Mouse (Mus musculus) forebrain, embryonic 16.5 days (tissue): ENCODE measurements around the gene Peli3. TPM values are rescaled to one million over a fixed set of nuclear protein-coding genes. Genes with fewer than 3 reads are reported as not detected.
"Not testable (repeated sequence)": the region's sequence is repeated elsewhere in the genome, so short reads cannot be mapped to it uniquely, and the experiment has no call there.

Experiments used
- ATAC-seq: fragments of 200-750 bp; cut with Nextera tagmentation; 2 replicates; pipeline ENCODE4 v1.8.0; 2017; ENCODE audit warnings: mild to moderate bottlenecking, moderate library complexity
- H3K27ac ChIP-seq: fragments of 300-500 bp; sonication (generic); 2 replicates; pipeline ENCODE4 v1.5.1; 2014; ENCODE audit warnings: low read length, control low read depth
- H3K27me3 ChIP-seq: fragments of 300-500 bp; sonication (generic); replicated peaks from 2 replicates; pipeline ENCODE4 v1.6.1; 2014; ENCODE audit warnings: low read length; ENCODE audit not compliant: control insufficient read depth, insufficient read depth
- H3K36me3 ChIP-seq: fragments of 300-500 bp; sonication (generic); 2 replicates; pipeline ENCODE4 v1.6.1; 2014; ENCODE audit not compliant: control insufficient read depth, insufficient read depth
- H3K4me1 ChIP-seq: fragments of 300-500 bp; sonication (generic); replicated peaks from 2 replicates; pipeline ENCODE4 v1.6.1; 2014; ENCODE audit warnings: low read length; ENCODE audit not compliant: control insufficient read depth, insufficient read depth
- H3K4me2 ChIP-seq: fragments of 300-500 bp; sonication (generic); 2 replicates; pipeline ENCODE4 v1.6.1; 2014; ENCODE audit warnings: mild to moderate bottlenecking, low read length, control low read depth
- H3K4me3 ChIP-seq: fragments of 300-500 bp; sonication (generic); replicated peaks from 2 replicates; pipeline ENCODE4 v1.5.1; 2014; ENCODE audit warnings: mild to moderate bottlenecking, low read length, control low read depth
- H3K9ac ChIP-seq: fragments of 300-500 bp; sonication (generic); replicated peaks from 2 replicates; pipeline ENCODE4 v1.6.1; 2014; ENCODE audit warnings: low read depth, low read length, control low read depth
- H3K9me3 ChIP-seq: fragments of 300-500 bp; sonication (generic); 2 replicates; pipeline ENCODE4 v1.6.1; 2016; ENCODE audit warnings: low read length; ENCODE audit not compliant: control insufficient read depth
- WGBS: fragments of 180-500 bp; shearing (Covaris S2); extraction: QIAGEN DNeasy Blood & Tissue Kit; methylation state at CpG from one replicate; pipeline ENCODE4 v1.1.7; 2014; 5-methylcytosine and 5-hydroxymethylcytosine counted together
- polyA plus RNA-seq: library from polyadenylated mRNA; unstranded; fragments of >200 nt; fragmentation: Nextera tagmentation; extraction: Ambion mirVana; gene quantifications from 2 replicates; pipeline ENCODE4 v1.2.1, GENCODE M21; 2015

The Peli3 gene
- polyA plus RNA-seq, 1 experiment from 2014 or later = 16.5 TPM

- H3K4me2 ChIP-seq = peak within 1 kb of the TSS; percentile 67
- H3K9me3 ChIP-seq = no peaks in the 10 kb centered on the region
- peaks cover 11% of the 10 kb centered on the region for H3K4me1 ChIP-seq
- peak within 1 kb of the TSS; percentile 89 for H3K9ac ChIP-seq
- peak within 1 kb of the TSS; percentile 83 for H3K4me3 ChIP-seq
- peak within 1 kb of the TSS; percentile 79 for H3K27ac ChIP-seq
- ATAC-seq = peak; percentile 99
- 0% methylated on average over 34 of the region's 34 CpGs for WGBS
- peaks cover 13% of the 10 kb centered on the region for H3K36me3 ChIP-seq
- H3K27me3 ChIP-seq = no peaks in the 10 kb centered on the region
These were observed 19.1 kb upstream of the Peli3 start, which contains the start of gene Mrpl11 for GRCm38 (mm10) chr19:4961928-4962601. Mrpl11 (plus strand) TSS chr19:4962147.

GRCm38 (mm10) chr19:4948641-4949040, 5.7 kb upstream of the Peli3 start:
- ATAC-seq, H3K9me3 ChIP-seq: not testable (repeated sequence)
- 76% methylated on average over 9 of the region's 9 CpGs for WGBS

GRCm38 (mm10) chr19:4945540-4945939, 2.6 kb upstream of the Peli3 start:
- Histone ChIP-seq H3K27ac (no peak overlapping the region), H3K4me3 (no peak overlapping the region), H3K4me2 (no peak overlapping the region), H3K4me1 (peaks cover 14% of the 10 kb centered on the region), H3K9me3 (no peaks in the 10 kb centered on the region), H3K9ac (no peak overlapping the region), H3K36me3 (no peaks in the 10 kb centered on the region), H3K27me3 (no peaks in the 10 kb centered on the region)
- 45% methylated on average over 6 of the region's 6 CpGs for WGBS
- ATAC-seq = no peak

More at GRCm38 (mm10) chr19:4948641-4949040, 5.7 kb upstream of the Peli3 start:
- H3K27me3 ChIP-seq, H3K9ac ChIP-seq, H3K27ac ChIP-seq, H3K4me3 ChIP-seq, H3K36me3 ChIP-seq, H3K4me1 ChIP-seq, H3K4me2 ChIP-seq: not testable (repeated sequence)

GRCm38 (mm10) chr19:4943253-4943588, 294 bp upstream of the Peli3 start:
- WGBS = 5% methylated on average over 13 of the region's 13 CpGs
- no peaks in the 10 kb centered on the region for H3K36me3 ChIP-seq
- H3K27ac ChIP-seq = peak overlapping the region; percentile 27; the same call in 1 of the 2 replicates
- H3K9ac ChIP-seq = peak overlapping the region; percentile 84
- H3K4me1 ChIP-seq = peaks cover 14% of the 10 kb centered on the region
- peak overlapping the region; percentile 74 for H3K4me3 ChIP-seq
- H3K27me3 ChIP-seq = no peaks in the 10 kb centered on the region
- no peaks in the 10 kb centered on the region for H3K9me3 ChIP-seq
- ATAC-seq = peak; percentile 73; the same call in 1 of the 2 replicates
- peak overlapping the region; percentile 82 for H3K4me2 ChIP-seq

- H3K27me3 ChIP-seq = no peaks in the 10 kb centered on the region
- WGBS = 84% methylated on average over 17 of the region's 17 CpGs
- no peaks in the 10 kb centered on the region; the same call in 1 of the 2 replicates for H3K36me3 ChIP-seq
- no peak overlapping the region for H3K4me3 ChIP-seq
- no peak overlapping the region for H3K27ac ChIP-seq
- no peak overlapping the region for H3K4me2 ChIP-seq
- H3K9me3 ChIP-seq = no peaks in the 10 kb centered on the region
- H3K4me1 ChIP-seq = peaks cover 9% of the 10 kb centered on the region
- no peak for ATAC-seq
- H3K9ac ChIP-seq = no peak overlapping the region
These were observed 5.2 kb downstream of the Peli3 start for GRCm38 (mm10) chr19:4937444-4938310.

- Histone ChIP-seq H3K4me1 (peaks cover 3% of the 10 kb centered on the region), H3K9me3 (no peaks in the 10 kb centered on the region), H3K27me3 (no peaks in the 10 kb centered on the region), H3K4me2 (no peak overlapping the region), H3K36me3 (no peaks in the 10 kb centered on the region; the same call in 1 of the 2 replicates), H3K27ac (no peak overlapping the region), H3K4me3 (no peak overlapping the region), H3K9ac (no peak overlapping the region)
- no peak for ATAC-seq
- 90% methylated on average over 2 of the region's 2 CpGs for WGBS
These were observed 6.0 kb downstream of the Peli3 start for GRCm38 (mm10) chr19:4936896-4937295.

GRCm38 (mm10) chr19:4928781-4929180, 14.1 kb downstream of the Peli3 start:
- Histone ChIP-seq H3K36me3 (no peaks in the 10 kb centered on the region; the same call in none of the 2 replicates), H3K27ac (peak overlapping the region; percentile 65), H3K4me2 (peak overlapping the region; percentile 80), H3K4me1 (peaks cover 20% of the 10 kb centered on the region), H3K4me3 (peak overlapping the region; percentile 61), H3K9ac (peak overlapping the region; percentile 72), H3K27me3 (no peaks in the 10 kb centered on the region), H3K9me3 (no peaks in the 10 kb centered on the region)
- ATAC-seq = no peak; the same call in 1 of the 2 replicates
- WGBS = 58% methylated on average over 5 of the region's 5 CpGs

GRCm38 (mm10) chr19:4927904-4928531, 14.9 kb downstream of the Peli3 start, which contains the start of gene Dpp3:
Dpp3 (minus strand) TSS chr19:4928287.
- Histone ChIP-seq H3K27me3 (no peaks in the 10 kb centered on the region), H3K9ac (peak within 1 kb of the TSS; percentile 72), H3K36me3 (peaks cover 2% of the 10 kb centered on the region), H3K9me3 (no peaks in the 10 kb centered on the region), H3K4me2 (peak within 1 kb of the TSS; percentile 80), H3K4me1 (peaks cover 20% of the 10 kb centered on the region), H3K4me3 (peak within 1 kb of the TSS; percentile 61), H3K27ac (peak within 1 kb of the TSS; percentile 65)
- ATAC-seq = peak; percentile 98
- WGBS = under 1% methylated on average over 32 of the region's 32 CpGs
